In the genomic region with DNA sequence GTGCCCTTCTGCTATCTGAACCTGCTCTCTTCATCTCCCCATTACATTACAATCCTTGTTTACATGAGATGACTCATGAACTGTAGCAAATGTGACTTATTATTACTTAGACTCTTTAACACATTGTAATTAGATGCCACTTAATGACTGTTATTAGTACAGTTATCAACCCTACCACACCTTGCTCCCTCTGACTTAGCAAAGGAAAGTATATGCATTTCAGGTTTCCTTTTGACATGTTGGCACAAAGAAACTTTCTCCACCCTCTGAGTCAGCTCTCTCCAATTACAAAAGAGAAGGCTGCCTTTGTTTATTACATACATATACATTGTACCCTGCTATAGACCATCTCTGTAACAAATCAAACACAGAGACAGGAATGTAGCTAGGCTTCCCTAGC, we compare ENCODE assay signal across 16 mouse cellular contexts.
"Had no signal": no experiment of that assay in that cellular context is flagged by ENCODE, and none has a peak within 500 bp of the region (broad histone marks: within the 10 kb centered on the region; RNA-seq: fewer than 3 reads in every experiment).

No protein-coding gene starts in this region.

- H3K27ac ChIP-seq: midbrain, embryonic 10.5 days; midbrain, embryonic 12.5 days; neural tube, embryonic 12.5 days had no signal

- H3K4me2 ChIP-seq: lung, embryonic 14.5 days; midbrain, embryonic 12.5 days; neural tube, embryonic 12.5 days had no signal

- H3K9me3 ChIP-seq: midbrain, embryonic 12.5 days had no signal

- H3K9ac ChIP-seq: lung, embryonic 14.5 days; midbrain, embryonic 12.5 days; neural tube, embryonic 12.5 days had no signal

- H3K27me3 ChIP-seq: midbrain, embryonic 12.5 days; neural tube, embryonic 12.5 days had no signal

- H3K4me1 ChIP-seq: neural tube, embryonic 12.5 days had no signal

- ATAC-seq: midbrain, embryonic 16.5 days had no signal

- DNase-seq: lung, adult 18-20 months; lung, embryonic 14.5 days; lung, postnatal 10 days; lung, postnatal 4 days; midbrain, embryonic 14.5 days; right cerebral cortex, postnatal 25 days; right cerebral cortex, postnatal 4 days; spleen, adult 18-20 months; thymus, adult 2 months; thymus, postnatal 25 days; thymus, postnatal 4 days had no signal

- H3K4me3 ChIP-seq: midbrain, embryonic 10.5 days; midbrain, embryonic 12.5 days; myocyte; neural tube, embryonic 12.5 days had no signal
